Mouse (Mus musculus) lung, postnatal 0 days (tissue): ENCODE measurements at regions not wholly inside any gene's neighbourhood (a gene's known extent, or its start where the extent isn't known, plus 50 kb on each side); places are given as distances from the start of the nearest gene placed in this dataset.

Source experiments
- CTCF ChIP-seq: IDR thresholded peaks from 2 replicates; pipeline ENCODE4 v1.5.1; 2016; ENCODE audit warnings: antibody characterized with exemption, mild to moderate bottlenecking
- EP300 ChIP-seq: IDR thresholded peaks from 2 replicates; pipeline ENCODE4 v1.6.1; 2016; ENCODE audit warnings: antibody characterized with exemption, mild to moderate bottlenecking, control low read depth

GRCm38 (mm10) chr9:67683367-67683766 lies 75.9 kb upstream of the C2cd4b start:
- TF ChIP-seq CTCF = peak; percentile 91
- no peak for TF ChIP-seq EP300
